Mouse (Mus musculus) layer of hippocampus, adult 8-10 months (tissue): ENCODE measurements around the gene Nav2. TPM values are rescaled to one million over a fixed set of nuclear protein-coding genes. Genes with fewer than 3 reads are reported as not detected.
A peak's percentile ranks its signal among the peaks of the same experiment; 100 is the strongest.

ENCODE experiments used
- DNase-seq, 2 experiments: peaks; one replicate each; pipeline ENCODE4 v3.0.0; 2022; ENCODE audit warnings: low spot score in 2 of 2
- total RNA-seq, 4 experiments: library from RNA; stranded (reverse); gene quantifications; 2 replicates each; pipeline ENCODE4 v1.2.4; 2022

The Nav2 gene
- total RNA-seq, 4 experiments from 2014 or later: 87.2 to 113 (median 96.0) TPM

GRCm38 (mm10) chr7:49046347-49046989, 138.0 kb downstream of the Nav2 start:
- no peak for DNase-seq

- DNase-seq: no peak
These were observed 138.8 kb downstream of the Nav2 start for GRCm38 (mm10) chr7:49047336-49047735.

DNA sequence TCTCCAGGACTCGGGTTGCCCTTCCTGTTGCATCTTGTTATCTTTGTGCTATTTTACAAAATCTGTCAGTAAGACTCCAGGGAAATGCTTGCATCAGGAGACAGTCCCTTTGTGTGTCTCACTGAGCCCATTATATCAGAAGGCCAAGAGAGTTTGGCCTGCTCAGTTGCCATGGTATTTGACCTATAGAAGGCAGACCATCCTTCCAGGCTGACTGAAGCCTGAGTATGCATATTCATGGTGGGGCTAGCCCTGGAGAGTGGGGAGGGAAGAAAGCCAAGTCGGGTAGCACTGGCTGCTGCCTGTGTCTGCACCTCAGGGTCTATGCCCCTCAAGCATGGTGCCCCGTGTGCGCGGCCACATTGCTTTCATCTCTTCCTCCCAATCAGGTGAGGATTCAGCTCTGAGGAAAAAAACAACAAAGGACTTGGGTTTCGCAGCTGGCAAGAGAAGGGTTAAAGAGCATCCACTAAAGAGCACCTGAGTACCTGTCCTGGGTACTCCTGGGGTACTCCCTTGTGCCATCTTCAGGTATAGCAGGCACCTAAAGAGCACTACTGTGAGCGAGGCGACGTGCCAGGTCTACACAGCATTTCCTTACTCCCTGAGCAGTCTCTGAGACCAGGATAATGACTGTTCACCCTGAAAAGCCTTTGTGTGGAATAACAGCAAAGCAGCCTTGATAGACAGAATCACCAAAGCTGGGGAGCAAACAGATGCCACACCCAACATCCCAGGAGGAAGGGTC, 144.5 kb downstream of the Nav2 start:
- no peak for DNase-seq

DNA sequence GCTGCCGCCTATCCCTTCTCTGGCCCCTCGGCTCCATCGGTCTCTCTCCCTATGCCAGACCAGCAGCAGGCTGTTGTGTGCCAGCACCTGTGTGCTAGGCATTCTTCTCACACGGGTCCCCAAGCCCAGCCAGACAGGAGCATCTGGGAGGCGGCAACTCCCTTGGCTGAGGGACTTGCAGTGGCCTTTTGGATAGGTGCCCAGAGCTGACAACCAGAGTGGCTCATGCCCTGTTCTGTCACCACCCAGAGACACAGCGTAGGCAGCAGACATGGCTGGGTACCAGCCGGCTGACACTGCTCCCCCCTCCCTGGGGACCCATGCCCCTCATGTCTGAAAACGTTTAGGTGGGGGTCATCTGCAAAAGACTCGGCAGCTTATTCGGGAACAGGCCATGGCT, 146.8 kb downstream of the Nav2 start:
- DNase-seq: no peak

DNA sequence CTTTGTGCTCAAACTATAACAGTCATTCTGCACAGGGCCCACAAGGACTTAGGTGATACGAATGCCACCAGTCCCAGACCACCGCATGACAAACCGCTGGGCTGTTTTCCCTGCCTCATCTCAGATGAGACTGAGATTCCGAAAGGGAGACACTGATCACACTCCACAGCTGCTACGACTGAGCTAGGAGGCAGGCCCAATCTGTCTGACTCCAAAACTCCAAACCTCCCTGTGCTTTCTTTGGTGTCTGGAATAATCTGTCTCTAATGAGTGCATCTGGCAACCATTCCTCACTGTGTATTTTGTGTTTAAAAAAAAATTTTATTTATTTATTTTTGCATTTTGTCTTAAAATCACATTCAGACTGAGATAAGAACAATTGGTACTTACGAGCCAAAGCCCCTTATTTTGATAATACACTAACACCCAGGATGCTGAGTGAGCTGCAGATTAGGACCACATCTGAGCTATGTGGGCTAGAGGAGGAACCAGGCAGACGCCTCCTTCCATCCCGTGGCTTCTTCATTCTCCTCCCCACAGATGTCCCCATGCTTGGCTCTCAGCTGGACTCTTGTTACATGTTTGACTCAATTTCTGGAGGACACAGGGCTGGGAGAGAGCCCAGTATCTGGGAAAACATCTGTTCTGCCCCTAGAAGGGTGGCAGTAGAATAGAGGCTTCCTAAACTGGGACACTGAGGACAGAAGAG, 149.9 kb downstream of the Nav2 start:
- no peak for DNase-seq

- DNase-seq: peak in 1 of 2 experiments; percentile 56
These were observed 156.4 kb downstream of the Nav2 start for GRCm38 (mm10) chr7:49064792-49065521.

- DNase-seq: no peak
These were observed 157.3 kb downstream of the Nav2 start for GRCm38 (mm10) chr7:49065621-49066475.

DNA sequence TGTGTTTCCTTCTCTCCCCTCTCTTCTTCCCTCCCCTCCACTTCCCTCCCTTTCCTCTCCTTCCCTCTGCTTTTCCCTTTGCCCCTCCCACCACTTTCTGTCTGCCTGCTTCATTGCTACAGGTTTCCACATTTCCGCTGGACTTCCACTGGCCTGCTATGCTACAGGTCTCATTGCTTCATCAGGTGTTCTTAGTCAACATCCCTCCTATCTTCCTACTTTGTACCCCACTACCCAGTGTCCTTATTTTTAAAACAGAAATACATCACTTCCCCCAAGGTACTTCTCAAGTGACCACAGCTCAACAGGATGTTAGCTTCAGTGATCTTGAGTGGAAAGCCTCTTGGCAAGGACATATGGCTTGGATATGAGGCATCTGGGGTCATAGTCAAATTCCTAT, 158.3 kb downstream of the Nav2 start:
- DNase-seq: no peak

GRCm38 (mm10) chr7:49069396-49069961, 161.0 kb downstream of the Nav2 start:
- no peak for DNase-seq

DNA sequence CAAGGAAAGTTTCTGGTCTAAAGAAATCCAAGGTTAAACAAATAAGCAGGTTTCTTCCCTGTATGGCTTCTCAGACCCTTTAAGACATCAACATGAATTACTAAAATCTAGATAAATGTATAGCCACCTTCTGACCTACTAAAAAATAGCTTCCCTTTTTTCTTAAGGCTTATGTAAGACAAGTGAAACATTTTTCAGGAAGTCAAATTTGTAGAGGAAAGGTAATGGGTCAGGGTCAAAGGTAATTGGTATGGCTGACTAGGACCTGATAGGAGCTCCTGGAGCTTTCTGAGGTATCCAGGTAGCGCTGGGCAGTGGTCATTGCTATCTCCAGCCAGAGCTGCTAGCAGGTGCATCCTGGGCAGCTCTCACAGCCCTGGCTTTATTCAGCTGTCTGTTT, 162.1 kb downstream of the Nav2 start:
- DNase-seq: no peak

DNA sequence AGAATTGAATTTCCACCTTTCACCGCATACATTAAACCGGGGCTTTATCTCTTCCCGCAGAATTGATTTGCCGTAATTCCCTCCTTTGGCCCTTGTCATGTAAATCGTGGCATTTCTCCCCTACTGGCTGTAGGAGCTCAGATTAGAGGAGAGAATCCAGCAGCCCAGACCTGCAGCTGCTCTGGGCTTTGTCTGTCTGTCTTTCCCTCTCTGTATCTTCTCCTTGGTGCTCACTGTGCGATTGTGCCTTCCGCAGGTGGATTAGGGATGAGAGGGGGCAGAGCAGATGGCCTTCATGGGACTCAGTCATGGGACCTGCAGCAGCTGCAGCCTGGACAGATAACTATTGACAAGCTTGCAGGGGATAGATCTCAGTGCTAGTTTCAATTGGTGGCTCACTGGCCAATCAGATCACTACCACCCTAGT, 162.6 kb downstream of the Nav2 start:
- DNase-seq: no peak

GRCm38 (mm10) chr7:49075333-49075934, 166.9 kb downstream of the Nav2 start:
- DNase-seq: no peak

DNA sequence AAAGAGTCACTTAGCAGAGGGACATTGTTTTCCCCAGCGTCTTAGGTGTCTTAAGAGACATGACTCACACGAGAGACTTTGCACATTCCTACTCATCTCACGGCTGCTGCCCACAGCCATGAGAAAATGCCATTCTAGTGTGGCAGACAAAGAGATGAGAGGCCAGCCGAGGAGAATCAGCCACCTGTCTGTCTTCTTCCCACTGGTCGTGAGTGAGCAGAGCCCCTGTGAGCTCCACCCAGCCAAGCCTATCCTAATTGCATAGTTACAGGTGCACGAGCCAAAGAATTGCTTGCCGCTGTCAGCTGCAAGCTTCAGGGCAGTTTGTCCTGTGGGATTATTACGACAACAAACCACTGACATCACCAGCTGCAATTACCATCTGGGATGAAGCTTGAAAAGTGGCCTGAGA, 167.8 kb downstream of the Nav2 start:
- no peak for DNase-seq

DNA sequence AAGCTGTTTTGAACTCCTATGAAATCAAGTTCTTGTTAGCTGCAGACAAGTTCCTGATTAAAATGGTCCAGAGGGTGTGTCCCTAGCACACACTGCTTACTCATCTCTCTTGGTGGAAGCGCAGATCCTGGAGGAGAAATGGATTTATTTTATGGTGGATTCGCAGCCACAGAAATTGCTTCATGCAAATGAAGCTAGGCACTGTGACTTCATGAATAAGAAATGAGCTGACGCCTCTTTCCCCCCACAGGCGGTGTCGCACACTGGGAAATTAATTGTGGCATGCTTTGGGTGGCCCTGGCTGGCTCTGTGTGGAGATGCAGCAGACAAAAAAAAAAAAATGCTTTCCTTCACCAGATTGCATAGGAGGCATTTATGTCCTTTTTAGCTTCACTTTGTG, 170.4 kb downstream of the Nav2 start:
- DNase-seq: no peak

GRCm38 (mm10) chr7:49082585-49083165, 174.2 kb downstream of the Nav2 start:
- DNase-seq: no peak

DNA sequence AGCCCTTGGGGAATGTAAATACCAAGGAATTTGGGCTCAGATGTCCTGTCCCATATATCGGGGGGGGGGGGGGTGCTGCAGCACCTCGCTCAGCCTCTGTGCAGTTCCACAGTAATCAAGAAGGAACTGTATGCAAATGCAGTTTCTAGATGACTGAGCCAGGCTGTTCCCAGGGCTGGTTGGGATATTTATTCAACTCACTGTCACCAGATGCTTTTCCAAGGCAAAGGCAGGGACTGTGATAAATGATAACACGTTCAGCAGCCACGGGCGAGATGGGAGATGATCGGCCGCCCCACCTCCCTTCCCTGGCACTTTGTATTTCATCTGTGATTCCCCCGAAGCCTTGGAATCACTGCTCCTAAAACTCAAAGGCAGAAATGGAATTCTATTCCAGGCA, 176.3 kb downstream of the Nav2 start:
- peak in 1 of 2 experiments; percentile 32 for DNase-seq

DNA sequence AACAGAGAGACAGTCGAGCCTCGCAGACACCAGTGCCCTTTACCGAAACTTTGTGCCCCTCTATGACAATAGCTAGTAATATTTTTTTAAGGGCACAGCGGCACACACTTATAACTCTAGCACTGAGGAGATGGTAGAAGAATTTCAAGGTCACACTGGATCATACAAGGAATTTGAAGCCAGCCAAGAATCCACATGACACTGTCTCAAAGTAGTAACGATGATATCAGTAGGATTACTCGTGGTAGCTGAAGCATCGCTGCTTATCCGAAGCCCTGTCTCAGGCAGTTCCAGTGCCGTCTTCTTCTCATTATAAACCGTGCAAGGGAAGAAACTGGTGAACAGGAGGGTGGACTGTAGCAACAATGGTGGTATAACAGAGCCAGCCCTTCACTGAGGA, 177.2 kb downstream of the Nav2 start:
- no peak for DNase-seq

DNA sequence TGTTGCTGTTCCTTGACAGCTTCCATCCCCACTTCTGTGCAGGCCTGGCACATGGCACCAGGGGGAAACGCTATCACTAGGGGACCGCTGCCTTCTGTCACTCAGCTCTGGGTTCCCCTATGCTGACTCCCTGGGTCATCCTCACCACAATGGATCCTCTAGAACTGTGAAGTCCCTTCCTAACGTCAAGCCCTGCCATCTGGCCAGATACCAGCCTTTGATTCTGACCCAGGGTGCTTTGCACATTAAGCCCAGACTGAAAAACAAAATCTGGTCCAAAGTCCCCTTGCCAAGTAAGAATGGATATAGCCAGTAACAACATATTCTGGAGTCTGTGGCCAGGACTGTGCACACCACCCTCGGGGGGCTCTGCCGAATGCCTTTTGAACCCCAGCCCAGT, 178.6 kb downstream of the Nav2 start:
- DNase-seq: peak in 1 of 2 experiments; percentile 24

DNA sequence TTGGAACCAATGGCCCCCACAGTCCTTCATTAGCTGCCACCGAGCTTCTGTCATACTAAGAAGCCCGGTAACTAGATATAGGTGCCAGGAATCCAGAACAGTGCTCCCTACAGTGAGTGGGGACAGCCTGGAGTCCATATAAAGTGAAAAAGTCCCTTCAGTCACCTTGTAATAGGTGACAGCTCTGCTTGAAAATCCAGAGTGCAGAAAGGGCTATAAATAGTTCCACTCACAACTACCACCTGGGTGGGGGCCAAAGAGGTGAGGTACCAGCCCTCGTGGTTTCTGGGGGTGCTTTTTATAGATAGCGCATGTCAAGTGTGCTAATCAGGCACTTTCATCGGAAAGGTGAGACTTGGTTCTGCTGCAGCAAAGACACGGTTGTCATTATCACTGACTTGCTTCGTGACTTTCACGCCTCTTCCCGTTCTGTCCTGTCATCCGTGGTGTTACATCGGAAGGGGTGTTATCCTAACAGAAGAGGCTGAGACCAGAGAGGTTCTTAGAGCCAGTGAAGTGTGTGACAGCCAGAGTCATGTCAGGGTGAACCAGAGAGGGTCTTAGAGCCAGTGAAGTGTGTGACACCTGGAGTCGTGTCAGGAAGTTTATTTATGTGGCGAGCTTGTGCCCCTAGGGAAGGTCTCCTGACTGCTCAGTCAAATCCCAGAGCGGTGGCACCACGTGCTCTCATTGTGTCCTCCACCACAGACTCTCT, 179.8 kb downstream of the Nav2 start:
- no peak for DNase-seq
